Mouse (Mus musculus) liver, adult 2 months (tissue): ENCODE measurements around the gene Adamts16.

ENCODE experiments used
- CTCF ChIP-seq: fragments of 200-500 bp; IDR thresholded peaks from 2 replicates; pipeline ENCODE4 v1.5.1; 2011; ENCODE audit warnings: low read depth, low read length, control low read depth
- POLR2A ChIP-seq: fragments of 200-500 bp; IDR thresholded peaks from 2 replicates; pipeline ENCODE4 v1.6.1; 2011; ENCODE audit warnings: low read length, control low read depth; ENCODE audit not compliant: insufficient read depth; ENCODE audit errors: extremely low read depth

- TF ChIP-seq CTCF (no peak), POLR2A (no peak)
Observed at GRCm38 (mm10) chr13:70789806-70790205, 51.8 kb downstream of the Adamts16 start.
